Mouse (Mus musculus): Measurements from ENCODE around the gene Ide. TPM values are rescaled to one million over a fixed set of nuclear protein-coding genes. Genes with fewer than 3 reads are reported as not detected.

Gene Ide
- total and polyA plus RNA-seq, 3 experiments: 32.6 to 87.5 (median 76.8) TPM

GRCm38 (mm10) chr19:37246859-37247258 lies 90.8 kb downstream of the Ide start:
- no peak for DNase-seq (ENCODE audit: low read depth, low spot score)
- H3K27ac ChIP-seq (ENCODE audit: control insufficient read depth, low read depth, low read length): no peak overlapping the region
- TF ChIP-seq MAX (IDR thresholded peaks at IDR 0.05; ENCODE audit: low read length) (no peak), ZMIZ1 (IDR thresholded peaks at IDR 0.05; ENCODE audit: low read depth, low read length) (no peak), EP300 (IDR thresholded peaks at IDR 0.05; ENCODE audit: low read depth in 1 of 2, low read length in 2 of 2) (no peak), MXI1 (IDR thresholded peaks at IDR 0.05; ENCODE audit: low read depth, low read length) (no peak), CHD1 (IDR thresholded peaks at IDR 0.05; ENCODE audit: low read depth, low read length) (no peak), MYC (IDR thresholded peaks at IDR 0.05; ENCODE audit: low read depth, low read length) (no peak), MAZ (IDR thresholded peaks at IDR 0.05; ENCODE audit: low read depth, low read length) (no peak)

DNA sequence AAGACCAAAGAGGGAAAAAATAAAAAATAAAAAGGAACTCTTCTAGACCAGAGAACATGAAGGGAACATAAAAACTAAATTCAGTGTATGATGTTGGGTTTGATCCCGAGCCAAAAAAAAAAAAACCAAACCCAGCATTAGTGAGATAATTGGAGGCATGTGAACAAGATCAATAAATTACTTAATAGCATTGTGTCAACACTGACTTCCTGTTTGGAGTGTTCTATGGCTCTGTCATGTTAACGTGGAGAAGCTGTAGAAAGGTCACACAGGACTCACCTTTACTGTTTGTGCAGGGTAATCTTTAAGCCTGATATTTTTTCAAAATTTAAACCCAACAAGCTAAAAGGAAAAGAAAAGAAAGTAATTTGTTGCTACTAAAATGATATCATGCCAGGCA lies 94.9 kb downstream of the Ide start:
- no peaks in the 10 kb centered on the region for H3K27me3 ChIP-seq (ENCODE audit: control insufficient read depth in 1 of 2, insufficient read depth in 2 of 2, low read length in 2 of 2)
- TF ChIP-seq CHD1 (IDR thresholded peaks at IDR 0.05; ENCODE audit: low read depth, low read length) (no peak), ZMIZ1 (IDR thresholded peaks at IDR 0.05; ENCODE audit: low read depth, low read length) (no peak), MAZ (IDR thresholded peaks at IDR 0.05; ENCODE audit: low read depth, low read length) (no peak), ETS1 (IDR thresholded peaks at IDR 0.05; ENCODE audit: low read depth, low read length) (no peak), ZC3H11A (IDR thresholded peaks at IDR 0.05; ENCODE audit: low read depth, low read length) (no peak), CHD2 (IDR thresholded peaks at IDR 0.05; ENCODE audit: low read length) (no peak)
- H3K36me3 ChIP-seq (ENCODE audit: control insufficient read depth in 1 of 2, insufficient read depth in 2 of 2, low read length in 2 of 2): peaks cover 0 to 8% of the 10 kb centered on the region in 2 experiments; a peak in 2 of 4 replicates

More at GRCm38 (mm10) chr19:37246859-37247258, 90.8 kb downstream of the Ide start:
- no peak overlapping the region for H3K4me3 ChIP-seq (ENCODE audit: control insufficient read depth in 1 of 2, insufficient read depth in 1 of 2, low read depth in 2 of 2, low read length in 2 of 2)
- H3K79me2 ChIP-seq (ENCODE audit: control insufficient read depth, insufficient read depth, low read length, poor library complexity): no peaks in the 10 kb centered on the region
- H3K27me3 ChIP-seq (ENCODE audit: control insufficient read depth in 1 of 2, insufficient read depth in 2 of 2, low read length in 2 of 2): no peaks in the 10 kb centered on the region
- H3K4me1 ChIP-seq (ENCODE audit: control insufficient read depth in 1 of 2, insufficient read depth in 2 of 2, low read length in 2 of 2): no peaks in the 10 kb centered on the region
- no peak overlapping the region for H3K9ac ChIP-seq (ENCODE audit: control insufficient read depth, low read depth, low read length, poor library complexity, severe bottlenecking)
- H3K36me3 ChIP-seq (ENCODE audit: control insufficient read depth in 1 of 2, insufficient read depth in 2 of 2, low read length in 2 of 2): no peaks in the 10 kb centered on the region
- H3K9me3 ChIP-seq (replicated peaks; ENCODE audit: insufficient read depth, low read length): no peaks in the 10 kb centered on the region

DNA sequence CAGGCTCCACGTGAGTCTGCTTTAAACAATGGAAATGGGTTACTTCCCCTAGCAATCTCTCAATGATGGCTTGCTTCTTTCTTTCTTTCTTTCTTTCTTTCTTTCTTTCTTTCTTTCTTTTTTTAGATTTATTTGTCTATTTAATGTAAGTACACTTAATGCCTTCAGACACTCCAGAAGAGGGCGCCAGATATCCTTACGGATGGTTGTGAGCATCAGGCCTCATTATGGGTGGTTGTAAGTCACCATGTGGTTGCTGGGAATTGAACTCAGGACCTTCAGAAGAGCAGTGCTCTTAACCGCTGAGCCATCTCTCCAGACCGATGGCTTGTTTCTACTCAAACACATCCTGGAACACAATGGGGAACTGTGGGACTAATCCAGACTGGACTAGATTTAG lies 96.5 kb downstream of the Ide start:
- peaks cover 0 to 19% of the 10 kb centered on the region in 2 experiments; a peak in 2 of 4 replicates for H3K36me3 ChIP-seq (ENCODE audit: control insufficient read depth in 1 of 2, insufficient read depth in 2 of 2, low read length in 2 of 2)
- no peak overlapping the region for H3K4me3 ChIP-seq (ENCODE audit: control insufficient read depth in 1 of 2, insufficient read depth in 1 of 2, low read depth in 2 of 2, low read length in 2 of 2)
- DNase-seq (ENCODE audit: low read depth, low spot score): peak; percentile 54
- H3K9ac ChIP-seq (ENCODE audit: control insufficient read depth, low read depth, low read length, poor library complexity, severe bottlenecking): no peak overlapping the region
- no peaks in the 10 kb centered on the region for H3K27me3 ChIP-seq (ENCODE audit: control insufficient read depth in 1 of 2, insufficient read depth in 2 of 2, low read length in 2 of 2)
- H3K9me3 ChIP-seq (replicated peaks; ENCODE audit: insufficient read depth, low read length): no peaks in the 10 kb centered on the region
- TF ChIP-seq SMC3 (IDR thresholded peaks at IDR 0.05; ENCODE audit: low read depth, low read length) (peak; percentile 27; the same call in 1 of the 2 replicates), EP300 (IDR thresholded peaks at IDR 0.05; ENCODE audit: low read depth in 1 of 2, low read length in 2 of 2) (no peak), CTCF (IDR thresholded peaks at IDR 0.05 in 2 of 3, conservative IDR thresholded peaks at IDR 0.05 in 1 of 3; ENCODE audit: control insufficient read depth in 1 of 3, insufficient read depth in 1 of 3, low read depth in 2 of 3, low read length in 3 of 3, poor library complexity in 1 of 3, severe bottlenecking in 1 of 3) (peak in 2 of 3 experiments; percentile 14 to 41; a peak in 2 of 6 replicates)
- H3K79me2 ChIP-seq (ENCODE audit: control insufficient read depth, insufficient read depth, low read length, poor library complexity): no peaks in the 10 kb centered on the region
- peaks cover 14 to 24% of the 10 kb centered on the region in 2 experiments for H3K4me1 ChIP-seq (ENCODE audit: control insufficient read depth in 1 of 2, insufficient read depth in 2 of 2, low read length in 2 of 2)
- H3K27ac ChIP-seq (ENCODE audit: control insufficient read depth, low read depth, low read length): no peak overlapping the region

More for the DNA sequence above, 94.9 kb downstream of the Ide start:
- H3K4me3 ChIP-seq (ENCODE audit: control insufficient read depth in 1 of 2, insufficient read depth in 1 of 2, low read depth in 2 of 2, low read length in 2 of 2): no peak overlapping the region
- H3K27ac ChIP-seq (ENCODE audit: control insufficient read depth, low read depth, low read length): no peak overlapping the region
- H3K9me3 ChIP-seq (replicated peaks; ENCODE audit: insufficient read depth, low read length): no peaks in the 10 kb centered on the region
- H3K9ac ChIP-seq (ENCODE audit: control insufficient read depth, low read depth, low read length, poor library complexity, severe bottlenecking): no peak overlapping the region
- DNase-seq (ENCODE audit: low read depth, low spot score): no peak
- H3K4me1 ChIP-seq (ENCODE audit: control insufficient read depth in 1 of 2, insufficient read depth in 2 of 2, low read length in 2 of 2): peaks cover 2 to 13% of the 10 kb centered on the region in 2 experiments
- H3K79me2 ChIP-seq (ENCODE audit: control insufficient read depth, insufficient read depth, low read length, poor library complexity): no peaks in the 10 kb centered on the region
